Mouse (Mus musculus): ENCODE results near the gene Crybg1. TPM values are rescaled to one million over a fixed set of nuclear protein-coding genes. Genes with fewer than 3 reads are reported as not detected.

Gene Crybg1
- total RNA-seq, 2 experiments from 2014 or later = 3.0 to 3.7 TPM

Other genes with a start within 250 kb of the Crybg1 start
- 10 to 100 TPM; 25.8 to 33.3 TPM for gene Qrsl1, start 247.1 kb downstream of the Crybg1 start, total RNA-seq (2021)
- gene Rtn4ip1, start 247.0 kb downstream of the Crybg1 start, total RNA-seq (2021) = 10 to 100 TPM; 66.6 to 69.8 TPM
- gene Atg5, start 119.5 kb upstream of the Crybg1 start, total RNA-seq (2021) = 10 to 100 TPM; 16.3 to 16.7 TPM